Mouse (Mus musculus) megakaryocyte, embryonic 14.5 days (primary cell): Measurements from ENCODE around the gene Ssbp3. TPM values are rescaled to one million over a fixed set of nuclear protein-coding genes. Genes with fewer than 3 reads are reported as not detected.

Experiments used
- H3K27me3 ChIP-seq: replicated peaks from 2 replicates; pipeline ENCODE3; 2012; ENCODE audit warnings: inconsistent platforms
- H3K36me3 ChIP-seq: replicated peaks from 2 replicates; pipeline ENCODE3; 2012; ENCODE audit warnings: low read length, inconsistent platforms, mixed read lengths
- H3K4me1 ChIP-seq: 2 replicates; pipeline ENCODE4 v1.6.1; 2012; ENCODE audit warnings: inconsistent platforms
- H3K4me3 ChIP-seq: replicated peaks from 2 replicates; pipeline ENCODE3; 2012; ENCODE audit warnings: moderate library complexity, mild to moderate bottlenecking, inconsistent platforms
- H3K9me3 ChIP-seq: 2 replicates; pipeline ENCODE4 v1.6.1; 2012; ENCODE audit warnings: inconsistent platforms
- FLI1 ChIP-seq: IDR thresholded peaks from 2 replicates; pipeline ENCODE4 v1.6.1; 2012; ENCODE audit warnings: low read length, inconsistent platforms, mixed read lengths
- GATA1 ChIP-seq: IDR thresholded peaks from 3 replicates; pipeline ENCODE4 v1.6.1; 2012; ENCODE audit warnings: mixed read lengths, low read length, inconsistent platforms, borderline replicate concordance
- polyA plus RNA-seq: library from polyadenylated mRNA; stranded (reverse); fragments of >175 nt; gene quantifications from 2 replicates; pipeline ENCODE4 v1.2.3, GENCODE M21; 2012; ENCODE audit warnings: low replicate concordance; ENCODE audit not compliant: insufficient read depth

Gene Ssbp3
- polyA plus RNA-seq, result 179 and 200 TPM in 2 replicates

DNA sequence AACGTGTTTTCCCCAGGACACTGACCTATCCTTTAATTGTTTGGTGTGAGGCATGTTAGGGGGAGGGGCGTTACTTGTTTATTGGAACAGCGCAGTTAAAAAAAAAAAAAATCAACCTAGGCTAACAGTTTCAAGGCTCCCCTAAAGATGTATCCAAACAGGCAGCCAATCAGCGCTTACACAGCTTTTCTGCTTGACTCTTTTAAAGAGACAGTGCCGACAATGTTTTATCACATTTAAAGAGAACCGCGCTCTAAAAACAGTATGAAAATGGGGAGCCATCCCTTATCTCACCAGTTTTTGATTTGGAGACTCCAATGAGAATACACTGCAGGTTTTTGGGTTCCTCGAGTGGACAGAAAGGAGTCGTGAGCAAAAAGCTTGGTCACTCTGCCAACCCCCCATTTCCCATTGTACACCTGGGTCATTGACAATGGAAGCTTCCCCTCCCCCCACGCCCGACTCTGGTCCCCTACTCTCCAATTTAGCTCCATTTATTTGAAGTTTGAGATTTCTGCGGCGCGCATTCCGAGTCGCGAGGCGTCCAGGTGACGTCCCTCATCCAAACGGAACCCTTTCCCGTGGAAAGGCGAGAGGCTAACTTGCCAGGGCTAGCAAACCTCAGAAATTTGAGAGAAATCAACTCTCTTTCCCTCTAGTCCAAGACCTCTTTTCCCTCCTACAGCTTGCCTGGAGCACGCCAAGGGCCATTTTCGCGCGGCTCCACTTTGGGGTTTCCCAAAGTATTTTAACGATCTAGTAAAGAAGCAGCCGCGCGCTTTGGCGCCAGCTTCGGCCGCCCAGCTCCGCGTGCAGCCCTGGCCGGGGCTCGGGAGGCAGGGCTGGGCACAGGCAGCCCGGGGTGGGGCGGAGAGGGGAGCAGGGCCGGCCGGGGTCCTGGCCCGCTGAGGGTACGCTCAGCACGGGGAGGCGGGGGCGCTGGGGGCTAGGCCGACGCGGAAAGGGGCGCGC lies at the start of gene Ssbp3:
TSS of gene Ssbp3 (plus strand) at position 501 of the 972 bp plus-strand sequence.
- Histone ChIP-seq H3K4me1 (peaks cover 65% of the 10 kb centered on the region), H3K4me3 (peak within 1 kb of the TSS; percentile 95), H3K9me3 (no peaks in the 10 kb centered on the region), H3K36me3 (peaks cover 27% of the 10 kb centered on the region), H3K27me3 (no peaks in the 10 kb centered on the region)
- TF ChIP-seq FLI1, result no peak
- no peak for TF ChIP-seq GATA1

DNA sequence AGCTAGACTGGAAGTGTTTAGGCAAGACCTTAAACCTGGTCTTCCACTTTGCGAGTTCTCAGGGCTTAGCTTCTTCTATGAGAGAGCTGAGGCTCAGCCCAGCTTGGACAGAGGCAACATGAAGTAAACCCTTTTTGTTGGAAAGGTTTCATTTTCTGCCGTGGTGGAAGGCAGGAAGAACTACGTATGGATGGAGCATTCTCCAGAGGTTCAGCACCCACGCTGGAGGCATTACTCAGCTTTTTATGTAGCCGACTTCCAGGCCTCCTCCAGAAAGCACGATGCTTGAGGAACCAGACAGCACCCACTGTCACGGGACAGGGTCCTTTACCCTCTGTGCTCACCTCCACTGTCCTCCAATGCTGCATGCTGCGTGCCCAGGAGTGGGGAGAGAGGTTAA lies 48.6 kb upstream of the Ssbp3 start:
- H3K4me1 ChIP-seq, result peaks cover 62% of the 10 kb centered on the region
- peak overlapping the region; percentile 88 for H3K4me3 ChIP-seq
- H3K36me3 ChIP-seq, result no peaks in the 10 kb centered on the region
- no peaks in the 10 kb centered on the region for H3K27me3 ChIP-seq
- no peak for TF ChIP-seq GATA1
- TF ChIP-seq FLI1, result no peak
- H3K9me3 ChIP-seq, result peaks cover 3% of the 10 kb centered on the region

DNA sequence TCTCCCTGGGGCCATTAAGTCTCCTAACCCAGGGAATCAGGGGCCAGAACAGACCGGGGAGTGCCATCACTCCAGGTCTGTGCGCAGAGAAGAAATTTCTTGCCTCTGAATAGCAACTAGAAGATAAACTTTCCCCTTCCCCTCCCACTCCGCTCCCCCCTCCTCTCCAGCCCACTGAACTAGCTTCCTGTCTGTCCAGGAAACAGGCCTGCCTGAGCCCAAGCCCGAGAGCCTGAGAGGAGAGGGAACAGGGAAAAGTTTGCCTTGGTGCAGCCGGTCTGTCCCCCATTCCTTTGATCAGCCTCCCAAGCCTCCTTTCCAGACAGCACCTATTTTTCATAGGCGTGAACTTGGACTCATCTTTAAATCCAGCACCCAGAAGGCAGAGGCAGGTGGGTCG lies 48.2 kb upstream of the Ssbp3 start:
- Histone ChIP-seq H3K4me3 (peak overlapping the region; percentile 88), H3K9me3 (no peaks in the 10 kb centered on the region), H3K36me3 (no peaks in the 10 kb centered on the region), H3K27me3 (no peaks in the 10 kb centered on the region), H3K4me1 (peaks cover 60% of the 10 kb centered on the region)
- TF ChIP-seq FLI1 (no peak), GATA1 (no peak)

GRCm38 (mm10) chr4:106862767-106863370 lies 47.6 kb upstream of the Ssbp3 start:
- peak overlapping the region; percentile 71 for H3K4me3 ChIP-seq
- H3K36me3 ChIP-seq, result no peaks in the 10 kb centered on the region
- H3K9me3 ChIP-seq, result no peaks in the 10 kb centered on the region
- TF ChIP-seq GATA1 (no peak), FLI1 (no peak)
- no peaks in the 10 kb centered on the region for H3K27me3 ChIP-seq
- H3K4me1 ChIP-seq, result peaks cover 60% of the 10 kb centered on the region

GRCm38 (mm10) chr4:106865415-106866110 lies 44.9 kb upstream of the Ssbp3 start:
- no peak for TF ChIP-seq FLI1
- TF ChIP-seq GATA1, result no peak
- Histone ChIP-seq H3K36me3 (no peaks in the 10 kb centered on the region), H3K4me3 (no peak overlapping the region), H3K9me3 (no peaks in the 10 kb centered on the region), H3K4me1 (peaks cover 78% of the 10 kb centered on the region), H3K27me3 (no peaks in the 10 kb centered on the region)

DNA sequence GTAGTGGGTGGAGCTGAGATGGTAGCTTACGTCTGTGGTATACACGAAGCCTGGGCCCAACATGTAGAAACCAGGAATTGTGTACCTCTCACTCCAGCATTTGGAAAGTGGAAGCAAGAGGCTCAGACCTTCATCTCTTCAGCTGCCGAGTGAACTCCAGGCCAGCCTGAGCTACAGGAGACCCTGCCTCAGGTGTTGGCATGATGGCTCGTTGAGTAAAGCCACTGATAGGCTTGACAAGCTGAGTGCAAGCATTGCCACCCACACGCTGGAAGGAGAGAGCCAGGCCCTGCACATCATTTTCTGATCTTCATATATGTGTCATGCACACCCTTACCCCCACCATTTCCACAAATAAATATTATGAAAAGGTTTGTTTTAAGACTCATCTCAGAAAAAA lies 44.1 kb upstream of the Ssbp3 start:
- TF ChIP-seq FLI1, result no peak
- no peak for TF ChIP-seq GATA1
- Histone ChIP-seq H3K36me3 (no peaks in the 10 kb centered on the region), H3K9me3 (no peaks in the 10 kb centered on the region), H3K27me3 (no peaks in the 10 kb centered on the region), H3K4me3 (no peak overlapping the region), H3K4me1 (peaks cover 76% of the 10 kb centered on the region)

DNA sequence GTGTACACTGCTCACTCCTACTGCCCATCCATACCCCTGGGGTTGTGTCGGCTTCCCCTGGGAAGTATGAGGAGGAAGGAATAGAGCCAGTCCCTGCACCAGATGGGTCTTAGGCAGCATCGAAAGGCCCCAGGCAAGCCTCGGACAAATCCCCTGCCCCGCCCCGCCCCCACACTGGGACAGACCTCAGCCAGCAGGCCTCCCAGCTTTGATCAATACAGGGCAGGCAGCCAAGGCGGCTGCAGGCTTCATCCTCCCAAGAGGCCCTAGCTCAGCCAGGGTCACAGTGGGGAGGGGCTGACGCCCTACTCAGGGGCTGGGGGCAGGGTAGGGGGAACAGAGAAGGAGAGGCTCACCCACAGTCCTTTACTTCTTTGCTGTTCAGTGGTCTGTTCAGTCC lies 43.7 kb upstream of the Ssbp3 start:
- H3K4me1 ChIP-seq, result peaks cover 71% of the 10 kb centered on the region
- H3K9me3 ChIP-seq, result no peaks in the 10 kb centered on the region
- H3K27me3 ChIP-seq, result no peaks in the 10 kb centered on the region
- H3K36me3 ChIP-seq, result no peaks in the 10 kb centered on the region
- TF ChIP-seq GATA1 (no peak), FLI1 (no peak)
- no peak overlapping the region for H3K4me3 ChIP-seq

- Histone ChIP-seq H3K9me3 (no peaks in the 10 kb centered on the region), H3K27me3 (no peaks in the 10 kb centered on the region), H3K4me3 (no peak overlapping the region), H3K36me3 (no peaks in the 10 kb centered on the region), H3K4me1 (peaks cover 55% of the 10 kb centered on the region)
- no peak for TF ChIP-seq FLI1
- no peak for TF ChIP-seq GATA1
These were observed 41.6 kb upstream of the Ssbp3 start for GRCm38 (mm10) chr4:106868737-106869438.

- H3K27me3 ChIP-seq, result no peaks in the 10 kb centered on the region
- H3K4me1 ChIP-seq, result peaks cover 48% of the 10 kb centered on the region
- H3K4me3 ChIP-seq, result peak overlapping the region; percentile 29
- TF ChIP-seq GATA1, result no peak
- no peak for TF ChIP-seq FLI1
- H3K36me3 ChIP-seq, result no peaks in the 10 kb centered on the region
- 0 out of 2 replicates have a peak, but pooled peaks cover 4% of the 10 kb centered on the region for H3K9me3 ChIP-seq
These were observed 41.0 kb upstream of the Ssbp3 start for GRCm38 (mm10) chr4:106869539-106869951.
